ENCODE assay signal across 19 mouse cellular contexts in genomic region chr6:137188375-137188926, GRCm38 (mm10). TPM values are rescaled to one million over a fixed set of nuclear protein-coding genes. Genes with fewer than 3 reads are reported as not detected.
A peak's percentile ranks its signal among the peaks of the same experiment; 100 is the strongest.
DNase-seq lines count a peak whose midpoint lies in the region; ATAC-seq and TF ChIP-seq lines count a peak whose summit lies in the region.
"Had no signal": no experiment of that assay in that cellular context is flagged by ENCODE, and none has a peak within 500 bp of the region (broad histone marks: within the 10 kb centered on the region; RNA-seq: fewer than 3 reads in every experiment).

No protein-coding gene starts in this region.

- no peaks in the 10 kb centered on the region for H3K9me3 ChIP-seq in hindbrain, embryonic 13.5 days
- H3K9me3 ChIP-seq in hindbrain, postnatal 0 days (ENCODE audit: low read length), result no peaks in the 10 kb centered on the region
- H3K9me3 ChIP-seq in lung, embryonic 16.5 days (ENCODE audit: control insufficient read depth, low read length), result no peaks in the 10 kb centered on the region
- no peaks in the 10 kb centered on the region for H3K9me3 ChIP-seq in neural tube, embryonic 12.5 days
- H3K9me3 ChIP-seq: embryonic facial prominence, embryonic 12.5 days; limb, embryonic 12.5 days; liver, embryonic 13.5 days had no signal

- no peaks in the 10 kb centered on the region for H3K27me3 ChIP-seq in hindbrain, embryonic 13.5 days
- H3K27me3 ChIP-seq in hindbrain, postnatal 0 days (ENCODE audit: insufficient read depth, low read length), result no peaks in the 10 kb centered on the region
- no peaks in the 10 kb centered on the region for H3K27me3 ChIP-seq in lung, embryonic 16.5 days (ENCODE audit: control insufficient read depth, insufficient read depth, low read depth, low read length)
- H3K27me3 ChIP-seq in neural tube, embryonic 12.5 days (replicated peaks), result no peaks in the 10 kb centered on the region
- H3K27me3 ChIP-seq: embryonic facial prominence, embryonic 12.5 days; liver, embryonic 13.5 days had no signal

- WGBS in hindbrain, embryonic 13.5 days, result 39% methylated on average over 10 of the region's 11 CpGs
- whole genome bisulfite sequencing in hindbrain, postnatal 0 days, result 50% methylated on average over 11 of the region's 11 CpGs
- 22% methylated on average over 11 of the region's 11 CpGs for WGBS in lung, embryonic 16.5 days
- 41% methylated on average over 10 of the region's 11 CpGs for WGBS in neural tube, embryonic 12.5 days

- H3K4me1 ChIP-seq in hindbrain, embryonic 13.5 days (replicated peaks), result 0 out of 2 replicates have a peak, but pooled peaks cover 3% of the 10 kb centered on the region
- H3K4me1 ChIP-seq in hindbrain, postnatal 0 days (ENCODE audit: insufficient read depth, low read length), result 0 out of 2 replicates have a peak, but pooled peaks cover 5% of the 10 kb centered on the region
- peaks cover 2% of the 10 kb centered on the region for H3K4me1 ChIP-seq in lung, embryonic 16.5 days (replicated peaks; ENCODE audit: control insufficient read depth, insufficient read depth, low read length)
- H3K4me1 ChIP-seq in neural tube, embryonic 12.5 days, result no peaks in the 10 kb centered on the region
- H3K4me1 ChIP-seq: embryonic facial prominence, embryonic 12.5 days; limb, embryonic 12.5 days; liver, embryonic 13.5 days had no signal

- TF ChIP-seq POLR2A in brain, embryonic 14.5 days (IDR thresholded peaks at IDR 0.05; ENCODE audit: borderline replicate concordance, extremely low read depth, insufficient read depth, insufficient read length, poor library complexity, severe bottlenecking), result no peak

- H3K27ac ChIP-seq in hindbrain, embryonic 13.5 days, result no peak overlapping the region
- H3K27ac ChIP-seq in hindbrain, postnatal 0 days, result no peak overlapping the region
- H3K27ac ChIP-seq in lung, embryonic 16.5 days (ENCODE audit: low read length), result no peak overlapping the region
- no peak overlapping the region for H3K27ac ChIP-seq in neural tube, embryonic 12.5 days
- H3K27ac ChIP-seq: embryonic facial prominence, embryonic 12.5 days; heart, adult 2 months; kidney, postnatal 0 days; limb, embryonic 12.5 days; liver, embryonic 13.5 days had no signal

- no peak for DNase-seq in hindbrain, postnatal 0 days (ENCODE audit: low spot score)
- DNase-seq in lung, adult 18-20 months, result no peak
- DNase-seq in brain, embryonic 14.5 days (ENCODE audit: low read depth), result peak; percentile 35
- no peak for DNase-seq in spleen, postnatal 14 days (ENCODE audit: low spot score in 2 of 2)
- DNase-seq: adrenal gland, adult 2 months; cerebellum, postnatal 10 days; gastrocnemius, postnatal 10 days; heart, adult 2 months; heart, postnatal 4 days; liver, embryonic 13.5 days; thymus, postnatal 25 days had no signal

- H3K4me3 ChIP-seq in hindbrain, embryonic 13.5 days, result no peak overlapping the region
- no peak overlapping the region for H3K4me3 ChIP-seq in hindbrain, postnatal 0 days (ENCODE audit: low read length)
- no peak overlapping the region for H3K4me3 ChIP-seq in lung, embryonic 16.5 days (ENCODE audit: low read length)
- H3K4me3 ChIP-seq in neural tube, embryonic 12.5 days, result no peak overlapping the region
- H3K4me3 ChIP-seq: embryonic facial prominence, embryonic 12.5 days; erythroblast, embryonic 14.5 days; heart, adult 2 months; limb, embryonic 12.5 days; liver, embryonic 13.5 days had no signal

- H3K36me3 ChIP-seq in hindbrain, embryonic 13.5 days, result no peaks in the 10 kb centered on the region
- no peaks in the 10 kb centered on the region for H3K36me3 ChIP-seq in hindbrain, postnatal 0 days (ENCODE audit: insufficient read depth, low read length)
- H3K36me3 ChIP-seq in lung, embryonic 16.5 days (ENCODE audit: control insufficient read depth, insufficient read depth, low read length), result no peaks in the 10 kb centered on the region
- no peaks in the 10 kb centered on the region for H3K36me3 ChIP-seq in neural tube, embryonic 12.5 days
- H3K36me3 ChIP-seq: embryonic facial prominence, embryonic 12.5 days; limb, embryonic 12.5 days; liver, embryonic 13.5 days had no signal

- H3K9ac ChIP-seq in hindbrain, embryonic 13.5 days, result no peak overlapping the region
- H3K9ac ChIP-seq in hindbrain, postnatal 0 days (replicated peaks; ENCODE audit: low read length), result no peak overlapping the region
- H3K9ac ChIP-seq in lung, embryonic 16.5 days (ENCODE audit: low read length), result no peak overlapping the region
- H3K9ac ChIP-seq in neural tube, embryonic 12.5 days, result no peak overlapping the region
- H3K9ac ChIP-seq: embryonic facial prominence, embryonic 12.5 days; limb, embryonic 12.5 days; liver, embryonic 13.5 days had no signal

- ATAC-seq in hindbrain, embryonic 13.5 days (ENCODE audit: low FRiP score), result peak; percentile 69; the same call in 1 of the 2 replicates
- ATAC-seq in hindbrain, postnatal 0 days, result no peak
- ATAC-seq in lung, embryonic 16.5 days (ENCODE audit: low read depth), result peak; percentile 39
- ATAC-seq in neural tube, embryonic 12.5 days (ENCODE audit: low FRiP score, low read depth), result peak; percentile 67
- ATAC-seq: intestine, embryonic 16.5 days had no signal

- no peak overlapping the region for H3K4me2 ChIP-seq in hindbrain, embryonic 13.5 days
- no peak overlapping the region for H3K4me2 ChIP-seq in hindbrain, postnatal 0 days (ENCODE audit: low read depth, low read length)
- H3K4me2 ChIP-seq in lung, embryonic 16.5 days (ENCODE audit: low read depth, low read length), result no peak overlapping the region
- no peak overlapping the region for H3K4me2 ChIP-seq in neural tube, embryonic 12.5 days (replicated peaks)
- H3K4me2 ChIP-seq: embryonic facial prominence, embryonic 12.5 days; limb, embryonic 12.5 days; liver, embryonic 13.5 days had no signal

- TF ChIP-seq CTCF in hindbrain, postnatal 0 days (IDR thresholded peaks at IDR 0.05; ENCODE audit: low read depth), result no peak
- no peak for TF ChIP-seq CTCF in brain, embryonic 14.5 days (IDR thresholded peaks at IDR 0.05; ENCODE audit: borderline replicate concordance, extremely low read depth, insufficient read depth, insufficient read length)

RNA-seq across cellular contexts. Expression of gene Rerg, which starts 18.2 kb away (rescaled TPM):
- 3.2 and 3.6 TPM in 2 replicates for polyA plus RNA-seq in hindbrain, embryonic 13.5 days (2015; fragmentation: Nextera tagmentation; extraction: Ambion mirVana)
- 1.2 and 1.6 TPM in 2 replicates for total RNA-seq in hindbrain, postnatal 0 days (2014; rRNA removed)
- 7.3 and 7.6 TPM in 2 replicates for polyA plus RNA-seq in hindbrain, postnatal 0 days (2015; fragmentation: Nextera tagmentation; extraction: Ambion mirVana)
- 24.9 and 25.0 TPM in 2 replicates for polyA plus RNA-seq in lung, embryonic 16.5 days (2015; fragmentation: Nextera tagmentation; extraction: Ambion mirVana)
- polyA plus RNA-seq in brain, embryonic 14.5 days (2012; rRNA removed), result 3.7 and 4.3 TPM in 2 replicates
- 2.3 and 2.4 TPM in 2 replicates for polyA plus RNA-seq in neural tube, embryonic 12.5 days (2016; fragmentation: Nextera tagmentation; extraction: Ambion mirVana)
- polyA plus RNA-seq: erythroblast, embryonic 14.5 days had no signal
